Mouse (Mus musculus): ENCODE results near the gene Creb5. TPM values are rescaled to one million over a fixed set of nuclear protein-coding genes. Genes with fewer than 3 reads are reported as not detected.

Creb5 gene
- total and polyA plus RNA-seq, 2 experiments from 2014 or later, result 3.1 to 4.4 TPM

DNA sequence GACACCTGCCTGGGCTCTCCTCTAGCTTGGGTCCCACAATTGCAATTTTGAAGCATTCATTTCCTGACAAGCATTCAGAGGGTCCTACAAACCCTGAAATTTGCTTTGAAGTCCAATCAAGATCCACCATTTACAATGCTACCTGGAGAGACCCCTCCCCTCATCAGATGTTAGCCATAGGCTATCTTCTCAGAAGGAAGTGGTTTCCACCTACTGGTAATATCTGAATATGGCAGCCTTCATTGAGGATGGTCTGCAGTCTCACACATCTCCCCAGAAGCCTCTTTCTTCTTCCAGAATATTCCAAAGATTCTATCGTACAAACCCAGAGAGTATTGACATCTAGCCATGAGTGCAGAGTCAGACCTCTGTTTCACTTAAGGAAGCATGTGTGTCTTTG is 362.7 kb downstream of the Creb5 start:
- WGBS, result 74% methylated on average over 1 of the region's 1 CpGs

DNA sequence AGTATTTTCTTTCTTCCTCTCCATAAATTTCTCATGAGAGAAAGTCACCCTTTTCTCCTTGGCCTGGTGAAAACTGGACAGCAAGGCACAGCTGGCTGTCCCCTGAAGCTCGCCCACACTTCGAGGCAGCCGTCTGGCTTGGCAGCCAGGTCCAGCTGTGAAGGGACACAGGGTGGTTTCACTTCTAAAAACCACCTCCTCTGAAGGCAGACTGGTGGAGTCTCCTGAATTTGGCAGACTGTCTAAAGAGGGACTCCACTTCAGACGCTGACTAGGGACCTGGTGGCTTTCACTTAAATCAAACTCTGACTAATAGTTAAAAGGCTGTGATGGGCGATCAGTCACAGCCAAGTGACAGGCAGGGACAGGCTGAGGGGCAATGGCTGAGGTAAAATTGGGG is 365.6 kb downstream of the Creb5 start:
- Histone ChIP-seq H3K27me3 (ENCODE audit: insufficient read depth, low read length) (no peaks in the 10 kb centered on the region), H3K4me2 (ENCODE audit: low read depth, low read length) (no peak overlapping the region), H3K4me1 (ENCODE audit: insufficient read depth, low read length) (no peaks in the 10 kb centered on the region), H3K4me3 (ENCODE audit: low read length) (no peak overlapping the region), H3K36me3 (ENCODE audit: insufficient read depth, low read length) (no peaks in the 10 kb centered on the region), H3K9me3 (ENCODE audit: low read length) (no peaks in the 10 kb centered on the region), H3K27ac (no peak overlapping the region), H3K9ac (replicated peaks; ENCODE audit: low read length) (no peak overlapping the region)
- DNase-seq (ENCODE audit: low spot score), result no peak
- WGBS, result 62% methylated on average over 5 of the region's 5 CpGs
- no peak for TF ChIP-seq CTCF (IDR thresholded peaks at IDR 0.05; ENCODE audit: low read depth)
- ATAC-seq, result no peak

More for the DNA sequence above, 362.7 kb downstream of the Creb5 start:
- no peak overlapping the region for H3K4me3 ChIP-seq (ENCODE audit: low read length)
- no peak for ATAC-seq
- H3K27me3 ChIP-seq (ENCODE audit: insufficient read depth, low read length), result no peaks in the 10 kb centered on the region
- H3K9ac ChIP-seq (replicated peaks; ENCODE audit: low read length), result no peak overlapping the region
- H3K27ac ChIP-seq, result no peak overlapping the region
- H3K4me2 ChIP-seq (ENCODE audit: low read depth, low read length), result no peak overlapping the region
- H3K36me3 ChIP-seq (ENCODE audit: insufficient read depth, low read length), result no peaks in the 10 kb centered on the region
- H3K9me3 ChIP-seq (ENCODE audit: low read length), result no peaks in the 10 kb centered on the region
- peak; percentile 71 for TF ChIP-seq CTCF (IDR thresholded peaks at IDR 0.05; ENCODE audit: low read depth)
- no peaks in the 10 kb centered on the region for H3K4me1 ChIP-seq (ENCODE audit: insufficient read depth, low read length)
- DNase-seq (ENCODE audit: low spot score), result peak; percentile 59

- Histone ChIP-seq H3K9ac (replicated peaks; ENCODE audit: low read length) (no peak overlapping the region), H3K27me3 (ENCODE audit: insufficient read depth, low read length) (no peaks in the 10 kb centered on the region), H3K27ac (no peak overlapping the region), H3K36me3 (ENCODE audit: insufficient read depth, low read length) (no peaks in the 10 kb centered on the region), H3K4me2 (ENCODE audit: low read depth, low read length) (no peak overlapping the region), H3K9me3 (ENCODE audit: low read length) (no peaks in the 10 kb centered on the region), H3K4me1 (ENCODE audit: insufficient read depth, low read length) (no peaks in the 10 kb centered on the region), H3K4me3 (ENCODE audit: low read length) (no peak overlapping the region)
- no peak for ATAC-seq
- WGBS, result 73% methylated on average over 8 of the region's 8 CpGs
- DNase-seq (ENCODE audit: low spot score), result no peak
- no peak for TF ChIP-seq CTCF (IDR thresholded peaks at IDR 0.05; ENCODE audit: low read depth)
Measured at GRCm38 (mm10) chr6:53653706-53654360, 366.8 kb downstream of the Creb5 start.

- H3K36me3 ChIP-seq (ENCODE audit: insufficient read depth, low read length), result no peaks in the 10 kb centered on the region
- no peaks in the 10 kb centered on the region for H3K27me3 ChIP-seq (ENCODE audit: insufficient read depth, low read length)
- 62% methylated on average over 12 of the region's 12 CpGs for WGBS
- no peak overlapping the region for H3K4me2 ChIP-seq (ENCODE audit: low read depth, low read length)
- H3K27ac ChIP-seq, result no peak overlapping the region
- ATAC-seq (no peak), DNase-seq (ENCODE audit: low spot score) (no peak)
- no peak overlapping the region for H3K9ac ChIP-seq (replicated peaks; ENCODE audit: low read length)
- no peak for TF ChIP-seq CTCF (IDR thresholded peaks at IDR 0.05; ENCODE audit: low read depth)
- no peaks in the 10 kb centered on the region for H3K9me3 ChIP-seq (ENCODE audit: low read length)
- H3K4me3 ChIP-seq (ENCODE audit: low read length), result no peak overlapping the region
- no peaks in the 10 kb centered on the region for H3K4me1 ChIP-seq (ENCODE audit: insufficient read depth, low read length)
Measured at GRCm38 (mm10) chr6:53654361-53654824, 367.3 kb downstream of the Creb5 start.

GRCm38 (mm10) chr6:53656466-53656865 is 369.4 kb downstream of the Creb5 start:
- no peak overlapping the region for H3K4me2 ChIP-seq (ENCODE audit: low read depth, low read length)
- no peaks in the 10 kb centered on the region for H3K9me3 ChIP-seq (ENCODE audit: low read length)
- 62% methylated on average over 3 of the region's 3 CpGs for WGBS
- ATAC-seq (no peak), DNase-seq (ENCODE audit: low spot score) (no peak)
- no peaks in the 10 kb centered on the region for H3K27me3 ChIP-seq (ENCODE audit: insufficient read depth, low read length)
- no peak overlapping the region for H3K4me3 ChIP-seq (ENCODE audit: low read length)
- no peaks in the 10 kb centered on the region for H3K36me3 ChIP-seq (ENCODE audit: insufficient read depth, low read length)
- no peaks in the 10 kb centered on the region for H3K4me1 ChIP-seq (ENCODE audit: insufficient read depth, low read length)
- no peak overlapping the region for H3K27ac ChIP-seq
- no peak overlapping the region for H3K9ac ChIP-seq (replicated peaks; ENCODE audit: low read length)
- no peak for TF ChIP-seq CTCF (IDR thresholded peaks at IDR 0.05; ENCODE audit: low read depth)

GRCm38 (mm10) chr6:53657483-53657882 is 370.4 kb downstream of the Creb5 start:
- ATAC-seq (no peak), DNase-seq (ENCODE audit: low spot score) (no peak)
- Histone ChIP-seq H3K9ac (replicated peaks; ENCODE audit: low read length) (no peak overlapping the region), H3K4me2 (ENCODE audit: low read depth, low read length) (no peak overlapping the region), H3K36me3 (ENCODE audit: insufficient read depth, low read length) (no peaks in the 10 kb centered on the region), H3K4me3 (ENCODE audit: low read length) (no peak overlapping the region), H3K4me1 (ENCODE audit: insufficient read depth, low read length) (no peaks in the 10 kb centered on the region), H3K9me3 (ENCODE audit: low read length) (no peaks in the 10 kb centered on the region), H3K27me3 (ENCODE audit: insufficient read depth, low read length) (no peaks in the 10 kb centered on the region), H3K27ac (no peak overlapping the region)
- WGBS, result 64% methylated on average over 4 of the region's 4 CpGs
- peak; percentile 21; the same call in 1 of the 2 replicates for TF ChIP-seq CTCF (IDR thresholded peaks at IDR 0.05; ENCODE audit: low read depth)

All from hindbrain, postnatal 0 days (tissue).